Mouse (Mus musculus): Measurements from ENCODE around the gene Eif2s3x. TPM values are rescaled to one million over a fixed set of nuclear protein-coding genes. Genes with fewer than 3 reads are reported as not detected.

Eif2s3x gene
- polyA plus RNA-seq (2012; rRNA removed), result 6.2 and 9.1 TPM in 2 replicates

DNA sequence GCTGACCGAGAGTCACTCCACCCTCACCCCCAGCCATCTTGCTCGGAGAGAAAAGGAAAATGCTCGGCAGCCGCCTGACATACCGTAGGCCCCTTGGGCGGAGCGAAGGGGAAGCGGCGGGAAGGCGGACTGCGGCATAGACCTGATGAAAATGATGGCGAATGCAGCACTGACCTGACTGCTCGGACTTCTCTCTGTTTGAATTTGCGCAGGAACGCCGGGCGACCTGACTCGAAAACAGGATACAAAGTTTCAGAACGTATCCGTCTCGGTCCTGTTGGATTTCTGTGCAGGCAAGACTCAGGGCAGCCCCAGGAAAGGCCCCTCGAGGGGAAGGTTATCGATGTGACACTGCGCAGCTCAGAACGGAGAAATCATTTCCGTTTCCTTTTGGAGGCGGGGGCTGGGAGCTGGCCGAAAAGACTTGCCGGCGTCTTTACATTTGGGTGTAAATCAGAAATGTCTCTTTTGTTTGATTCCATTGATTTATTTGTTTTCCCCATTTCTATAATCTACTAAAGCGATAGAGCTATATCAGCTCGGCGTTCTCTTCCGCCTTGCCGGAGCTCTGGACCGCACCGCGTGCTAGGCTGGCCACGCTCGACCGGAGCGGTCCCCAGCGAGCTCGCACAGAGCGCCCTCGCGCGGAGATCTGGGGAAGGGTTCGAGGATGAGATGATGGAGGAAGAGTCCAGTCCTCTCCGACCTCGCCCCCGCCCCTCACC is at the start of gene Eif2s3x:
Eif2s3x (minus strand) TSS at position 266 of the 725 bp plus-strand sequence.

DNA sequence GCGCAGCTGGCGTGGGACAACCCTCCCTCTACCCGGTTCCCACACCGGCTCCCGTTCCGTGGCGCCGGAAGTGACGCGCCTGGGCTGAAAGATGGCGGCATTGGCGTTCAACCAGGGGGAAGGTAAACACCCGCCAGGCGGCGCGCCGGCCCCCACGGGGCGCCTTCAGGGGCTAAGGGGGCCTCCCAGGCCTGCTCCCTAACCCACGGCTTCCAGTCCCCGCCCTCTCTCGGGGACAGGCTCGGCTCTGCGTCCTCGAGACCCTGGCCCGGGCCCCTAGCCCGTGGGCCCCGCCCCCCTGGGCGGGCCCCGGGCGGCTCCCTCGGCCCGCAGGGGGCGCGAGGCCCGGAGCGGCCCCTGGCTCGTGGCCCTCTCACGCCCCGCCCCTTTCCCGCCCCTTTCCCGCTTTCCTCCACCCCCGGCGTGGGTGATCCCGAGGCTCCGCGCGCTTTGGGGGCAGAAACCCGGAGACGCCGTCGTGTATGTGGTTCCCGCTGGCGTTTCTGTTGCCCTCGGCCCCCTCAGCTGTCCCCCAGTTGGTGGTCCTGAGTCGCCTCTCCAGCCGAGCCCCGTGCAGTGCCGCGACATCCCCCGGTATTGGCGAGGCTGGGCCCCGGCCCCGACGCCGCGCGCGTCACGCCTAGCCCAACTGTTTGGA is 22.0 kb upstream of the Eif2s3x start, which contains the start of gene Klhl15:
Klhl15 (plus strand) TSS at position 68 of the 658 bp plus-strand sequence.

Other genes with a start within 250 kb of the Eif2s3x start
- gene AU015836, start 244.2 kb downstream of the Eif2s3x start, polyA plus RNA-seq (2012; rRNA removed), result not detected in 2 replicates
- 0.34 and 0.62 TPM in 2 replicates for gene Zfx, start 89.2 kb downstream of the Eif2s3x start, polyA plus RNA-seq (2012; rRNA removed)
- gene Klhl15, start 21.7 kb upstream of the Eif2s3x start, polyA plus RNA-seq (2012; rRNA removed), result 3.4 and 6.7 TPM in 2 replicates
- gene Fam90a1b, start 153.9 kb upstream of the Eif2s3x start, polyA plus RNA-seq (2012; rRNA removed), result not detected in 2 replicates
- gene Apoo, start 154.3 kb upstream of the Eif2s3x start, polyA plus RNA-seq (2012; rRNA removed), result 1.8 and 3.1 TPM in 2 replicates